Mouse (Mus musculus) hindbrain, embryonic 11.5 days (tissue): ENCODE data around the gene Sumo2. TPM values are rescaled to one million over a fixed set of nuclear protein-coding genes. Genes with fewer than 3 reads are reported as not detected.
"Not testable (repeated sequence)": the region's sequence is repeated elsewhere in the genome, so short reads cannot be mapped to it uniquely, and the experiment has no call there.

ENCODE experiments used
- ATAC-seq: fragments of 200-750 bp; cut with Nextera tagmentation; 2 replicates; pipeline ENCODE4 v1.8.0; 2017; ENCODE audit warnings: mild to moderate bottlenecking, moderate TSS enrichment, moderate library complexity; ENCODE audit not compliant: low FRiP score
- DNase-seq: peaks from one replicate; pipeline ENCODE4 v3.0.0-alpha.2; 2015; ENCODE audit warnings: low spot score
- H3K27ac ChIP-seq: fragments of 300-500 bp; sonication (generic); 2 replicates; pipeline ENCODE4 v1.5.1; 2014; ENCODE audit warnings: mild to moderate bottlenecking, low read depth, low read length
- H3K27me3 ChIP-seq: fragments of 300-500 bp; sonication (generic); 2 replicates; pipeline ENCODE4 v1.6.1; 2014; ENCODE audit warnings: mild to moderate bottlenecking, low read length, moderate library complexity, mixed read lengths; ENCODE audit not compliant: control insufficient read depth, insufficient read depth
- H3K36me3 ChIP-seq: fragments of 300-500 bp; sonication (generic); 2 replicates; pipeline ENCODE4 v1.6.1; 2014; ENCODE audit warnings: mild to moderate bottlenecking, low read length, moderate library complexity, mixed read lengths; ENCODE audit not compliant: control insufficient read depth, insufficient read depth
- H3K4me1 ChIP-seq: fragments of 300-500 bp; sonication (generic); replicated peaks from 2 replicates; pipeline ENCODE4 v1.6.1; 2014; ENCODE audit warnings: low read length, mixed read lengths; ENCODE audit not compliant: control insufficient read depth, insufficient read depth
- H3K4me2 ChIP-seq: fragments of 300-500 bp; sonication (generic); replicated peaks from 2 replicates; pipeline ENCODE4 v1.6.1; 2014; ENCODE audit warnings: mild to moderate bottlenecking, low read depth, low read length
- H3K4me3 ChIP-seq: fragments of 300-500 bp; sonication (generic); 2 replicates; pipeline ENCODE4 v1.5.1; 2014; ENCODE audit warnings: low read depth, low read length
- H3K9ac ChIP-seq: fragments of 300-500 bp; sonication (generic); 2 replicates; pipeline ENCODE4 v1.6.1; 2014; ENCODE audit warnings: low read depth, low read length
- H3K9me3 ChIP-seq: fragments of 300-500 bp; sonication (generic); 2 replicates; pipeline ENCODE4 v1.6.1; 2016; ENCODE audit warnings: low read length; ENCODE audit not compliant: control insufficient read depth
- WGBS: fragments of 180-500 bp; shearing (Covaris S2); extraction: QIAGEN DNeasy Blood & Tissue Kit; methylation state at CpG from one replicate; pipeline ENCODE4 v1.1.7; 2014; 5-methylcytosine and 5-hydroxymethylcytosine counted together
- polyA plus RNA-seq: library from polyadenylated mRNA; unstranded; fragments of >200 nt; fragmentation: Nextera tagmentation; extraction: Ambion mirVana; gene quantifications from 2 replicates; pipeline ENCODE4 v1.2.1, GENCODE M21; 2014

Gene Sumo2
- polyA plus RNA-seq, 1 experiment from 2014 or later = 1,523 TPM

DNA sequence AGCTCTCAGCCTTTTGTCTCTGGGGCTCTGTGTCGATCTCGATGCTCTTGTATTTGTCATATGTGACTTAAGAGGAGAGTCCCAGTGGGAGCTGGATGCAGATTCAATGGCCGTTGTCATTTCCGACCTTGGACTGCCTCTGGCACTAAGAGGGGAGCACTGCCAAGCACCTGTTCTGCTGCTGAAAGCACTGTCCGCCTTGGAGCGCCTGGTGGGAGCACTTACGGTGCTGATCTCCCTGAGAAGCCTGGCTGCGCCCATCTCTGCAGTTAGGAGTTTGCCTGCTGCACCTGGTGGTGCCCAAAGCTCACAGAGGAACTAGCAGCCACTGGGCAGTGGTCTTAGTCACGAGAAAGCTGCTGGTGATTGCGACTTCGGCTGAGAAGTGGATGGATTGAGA, 52.8 kb downstream of the Sumo2 start:
- Histone ChIP-seq H3K9ac (no peak overlapping the region), H3K27ac (no peak overlapping the region), H3K27me3 (no peaks in the 10 kb centered on the region), H3K9me3 (no peaks in the 10 kb centered on the region), H3K4me3 (no peak overlapping the region), H3K4me2 (no peak overlapping the region), H3K4me1 (peaks cover 6% of the 10 kb centered on the region), H3K36me3 (no peaks in the 10 kb centered on the region)
- DNase-seq (no peak), ATAC-seq (no peak)
- 73% methylated on average over 11 of the region's 11 CpGs for WGBS

GRCm38 (mm10) chr11:115481553-115482259, 54.4 kb downstream of the Sumo2 start:
- Histone ChIP-seq H3K4me1 (peaks cover 6% of the 10 kb centered on the region), H3K36me3 (no peaks in the 10 kb centered on the region), H3K4me2 (no peak overlapping the region), H3K9ac (no peak overlapping the region), H3K27me3 (no peaks in the 10 kb centered on the region), H3K27ac (no peak overlapping the region), H3K4me3 (no peak overlapping the region), H3K9me3 (no peaks in the 10 kb centered on the region)
- WGBS = 86% methylated on average over 6 of the region's 6 CpGs
- no peak for DNase-seq
- ATAC-seq = no peak

- no peak for DNase-seq
- peaks cover 2% of the 10 kb centered on the region; the same call in 1 of the 2 replicates for H3K4me1 ChIP-seq
- H3K27me3 ChIP-seq = no peaks in the 10 kb centered on the region
- H3K9ac ChIP-seq = no peak overlapping the region
- no peaks in the 10 kb centered on the region for H3K9me3 ChIP-seq
- 86% methylated on average over 9 of the region's 9 CpGs for WGBS
- no peaks in the 10 kb centered on the region for H3K36me3 ChIP-seq
- H3K4me2 ChIP-seq = no peak overlapping the region
- ATAC-seq = no peak
- H3K27ac ChIP-seq = no peak overlapping the region
- H3K4me3 ChIP-seq = no peak overlapping the region
Observed at GRCm38 (mm10) chr11:115478296-115478938, 57.7 kb downstream of the Sumo2 start.

GRCm38 (mm10) chr11:115477388-115477787, 58.7 kb downstream of the Sumo2 start:
- H3K9ac ChIP-seq, DNase-seq, H3K27ac ChIP-seq, H3K4me3 ChIP-seq, H3K36me3 ChIP-seq, ATAC-seq, H3K27me3 ChIP-seq, H3K4me2 ChIP-seq, H3K4me1 ChIP-seq, H3K9me3 ChIP-seq: not testable (repeated sequence)
- 90% methylated on average over 7 of the region's 7 CpGs for WGBS

DNA sequence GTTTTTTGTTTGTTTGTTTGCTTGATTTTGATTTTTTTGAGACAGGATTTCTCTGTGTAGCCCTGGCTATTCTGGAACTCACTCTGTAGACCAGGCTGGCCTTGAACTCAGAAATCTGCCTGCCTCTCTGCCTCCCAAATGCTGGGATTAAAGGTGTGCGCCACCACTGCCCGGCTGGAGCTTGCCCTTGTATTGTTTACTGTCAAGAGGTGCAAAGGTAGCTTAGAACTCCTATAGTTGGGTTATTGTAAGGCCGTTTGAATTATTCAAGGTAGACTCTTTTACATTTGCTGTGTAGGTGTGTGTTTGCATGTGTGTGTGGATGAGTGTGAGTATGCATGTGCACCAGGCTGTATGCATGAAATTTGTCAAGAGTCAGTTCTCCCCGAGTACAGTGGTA, 59.4 kb downstream of the Sumo2 start:
- H3K9ac ChIP-seq, ATAC-seq, DNase-seq, H3K27ac ChIP-seq, H3K4me1 ChIP-seq, H3K27me3 ChIP-seq, H3K4me3 ChIP-seq, H3K9me3 ChIP-seq, H3K36me3 ChIP-seq: not testable (repeated sequence)
- whole genome bisulfite sequencing = 85% methylated on average over 4 of the region's 4 CpGs
- H3K4me2 ChIP-seq = peak overlapping the region; percentile 95; the same call in 1 of the 2 replicates

DNA sequence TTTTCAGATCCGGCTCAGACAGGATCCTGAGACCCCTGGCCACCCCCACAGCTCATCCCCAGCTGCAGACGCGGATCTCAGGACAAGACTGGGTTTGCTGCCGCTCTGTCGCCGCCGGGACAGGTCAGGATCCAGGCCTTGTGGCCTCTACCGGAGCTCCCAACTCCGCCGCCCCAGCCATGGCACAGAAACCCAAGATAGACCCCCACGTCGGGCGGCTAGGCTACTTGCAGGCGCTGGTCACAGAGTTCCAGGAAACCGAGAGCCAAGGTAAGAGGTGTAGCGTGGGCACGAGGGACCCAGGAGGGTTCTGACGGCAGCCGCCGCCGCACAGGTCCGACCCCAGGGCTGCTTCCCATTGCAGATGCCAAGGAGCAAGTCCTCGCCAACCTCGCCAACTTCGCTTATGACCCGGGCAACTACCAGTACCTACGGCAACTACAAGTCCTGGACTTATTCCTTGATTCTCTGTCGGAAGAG, 60.3 kb downstream of the Sumo2 start:
- Histone ChIP-seq H3K9ac (peak overlapping the region; percentile 66), H3K4me3 (peak overlapping the region; percentile 87), H3K4me2 (peak overlapping the region; percentile 95), H3K9me3 (no peaks in the 10 kb centered on the region), H3K27me3 (no peaks in the 10 kb centered on the region), H3K27ac (no peak overlapping the region), H3K4me1 (peaks cover 2% of the 10 kb centered on the region; the same call in 1 of the 2 replicates), H3K36me3 (no peaks in the 10 kb centered on the region)
- DNase-seq (no peak), ATAC-seq (no peak)
- WGBS = 4% methylated on average over 28 of the region's 28 CpGs

DNA sequence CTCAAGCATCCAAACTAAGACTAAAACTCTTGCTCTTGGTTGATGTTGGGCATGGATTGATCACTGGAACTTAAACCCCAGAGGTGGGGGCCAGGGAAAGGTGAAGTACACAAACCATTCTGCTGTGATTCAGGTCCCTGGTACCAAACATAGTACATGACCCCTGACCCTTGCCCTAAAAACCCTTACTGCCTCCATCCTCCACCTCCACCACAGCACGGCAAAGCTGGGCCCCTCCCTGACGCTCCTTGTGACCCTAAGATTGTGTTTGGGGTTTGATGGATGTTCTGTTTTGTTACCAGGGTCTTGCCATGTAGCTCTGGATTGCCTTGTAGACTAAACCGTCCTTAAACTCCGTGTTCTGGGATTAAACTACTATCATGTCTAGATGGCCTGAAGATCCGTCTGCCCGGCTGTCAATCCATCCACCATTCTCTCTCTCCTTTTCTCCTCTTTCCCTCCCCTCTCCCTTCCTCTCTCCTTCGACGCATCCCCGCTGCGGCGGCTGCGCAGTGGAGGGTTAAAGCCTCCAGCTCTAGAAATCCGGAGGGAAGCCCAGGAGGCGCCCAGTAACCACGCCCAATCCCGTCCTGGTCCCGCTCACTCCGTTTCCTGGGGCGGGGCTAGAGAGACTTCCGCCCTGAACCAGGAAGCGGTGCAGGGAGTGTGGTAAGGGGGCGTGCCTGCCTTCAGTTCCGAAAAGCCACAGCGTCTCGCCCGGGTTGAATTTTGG, 60.9 kb downstream of the Sumo2 start, which contains the start of gene Armc7:
Gene Armc7, plus strand, starts transcription at position 643 of the 733 bp plus-strand sequence.
- ATAC-seq = peak; percentile 94
- WGBS = 1% methylated on average over 26 of the region's 26 CpGs
- peaks cover 2% of the 10 kb centered on the region; the same call in 1 of the 2 replicates for H3K4me1 ChIP-seq

DNA sequence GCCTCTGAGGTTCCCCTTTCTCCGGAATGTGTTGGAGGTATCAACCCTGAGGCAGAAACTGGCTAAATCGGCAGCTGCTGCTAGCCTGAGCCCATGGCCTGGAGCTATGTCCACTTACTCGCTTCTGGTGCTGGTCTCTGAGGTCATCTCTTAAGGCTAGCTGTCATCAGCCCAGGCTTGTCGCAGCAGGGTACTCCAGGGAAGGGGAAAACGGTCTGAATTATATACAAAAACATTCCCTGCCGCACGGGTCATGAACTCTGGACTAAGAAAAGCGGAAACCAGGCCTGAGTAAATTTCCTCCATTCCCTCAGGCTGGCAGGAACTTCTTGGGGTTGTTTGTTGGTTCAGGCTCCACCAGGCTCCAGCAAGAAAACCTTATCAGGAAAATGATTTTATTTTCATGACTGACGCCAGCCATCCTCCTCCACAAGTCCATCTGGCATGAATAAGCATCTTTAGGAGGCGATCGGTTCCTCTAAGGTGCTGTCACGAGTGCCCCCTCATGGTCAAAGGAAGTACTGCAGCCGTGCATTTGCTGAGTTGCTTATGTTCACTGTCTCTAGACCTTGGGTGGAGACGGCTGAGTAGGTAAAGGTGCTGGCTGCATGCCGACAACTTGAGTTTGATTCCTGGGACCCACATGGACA, 62.3 kb downstream of the Sumo2 start:
- peak; percentile 99 for DNase-seq
- no peak overlapping the region for H3K4me3 ChIP-seq
- no peaks in the 10 kb centered on the region for H3K9me3 ChIP-seq
- H3K9ac ChIP-seq = no peak overlapping the region
- no peaks in the 10 kb centered on the region for H3K27me3 ChIP-seq
- peaks cover 2% of the 10 kb centered on the region; the same call in 1 of the 2 replicates for H3K4me1 ChIP-seq
- ATAC-seq = peak; percentile 36; the same call in 1 of the 2 replicates
- peak overlapping the region; percentile 19 for H3K4me2 ChIP-seq
- 22% methylated on average over 15 of the region's 15 CpGs for WGBS
- no peaks in the 10 kb centered on the region for H3K36me3 ChIP-seq
- H3K27ac ChIP-seq = no peak overlapping the region

More for the DNA sequence above, 60.9 kb downstream of the Sumo2 start, which contains the start of gene Armc7:
- no peaks in the 10 kb centered on the region for H3K27me3 ChIP-seq
- H3K4me3 ChIP-seq = peak within 1 kb of the TSS; percentile 87
- peak within 1 kb of the TSS; percentile 66 for H3K9ac ChIP-seq
- peak within 1 kb of the TSS; percentile 95 for H3K4me2 ChIP-seq
- H3K27ac ChIP-seq = peak within 1 kb of the TSS; percentile 61; the same call in 1 of the 2 replicates
- H3K9me3 ChIP-seq = no peaks in the 10 kb centered on the region
- H3K36me3 ChIP-seq = no peaks in the 10 kb centered on the region
- DNase-seq = peak; percentile 97
